Mouse (Mus musculus) G1E (cell line): ENCODE data around the gene Gm11077.

Experiments used
- CTCF ChIP-seq: IDR thresholded peaks from 2 replicates; pipeline ENCODE4 v1.5.1; 2012; ENCODE audit warnings: low read depth, low read length, inconsistent platforms, mixed read lengths
- GATA1 ChIP-seq: IDR thresholded peaks from 2 replicates; pipeline ENCODE4 v1.6.1; 2012; ENCODE audit warnings: borderline replicate concordance, low read length, inconsistent platforms, mixed read lengths
- POLR2AphosphoS5 ChIP-seq: IDR thresholded peaks from 2 replicates; pipeline ENCODE4 v1.6.1; 2012; ENCODE audit warnings: low read depth, low read length, inconsistent platforms; ENCODE audit not compliant: insufficient replicate concordance
- TAL1 ChIP-seq: conservative IDR thresholded peaks from 2 replicates; pipeline ENCODE4 v1.6.1; 2012; ENCODE audit warnings: low read depth, low read length, inconsistent platforms, mixed read lengths

- TF ChIP-seq CTCF: no peak
- no peak for TF ChIP-seq GATA1
- TF ChIP-seq TAL1: no peak
- TF ChIP-seq POLR2AphosphoS5: no peak
These were observed 2.3 kb downstream of the Gm11077 start for GRCm38 (mm10) chr6:140731402-140731730.
